Mouse (Mus musculus) inflammation-experienced regulatory T-cells (primary cell): Measurements from ENCODE around the gene Gm17655. TPM values are rescaled to one million over a fixed set of nuclear protein-coding genes. Genes with fewer than 3 reads are reported as not detected.

Source experiments
- polyA plus RNA-seq, 2 experiments: library from polyadenylated mRNA; unstranded; fragments of 100-300 nt; shearing (Covaris generic); gene quantifications; one replicate each; pipeline ENCODE4 v1.2.1; 2017

The Gm17655 gene
- polyA plus RNA-seq: 10 to 100 TPM; 10.9 to 11.1 TPM

GRCm38 (mm10) chr5:110072413-110072812 lies at the start of gene Gm17655:
Gene Gm17655 (minus strand): TSS chr5:110072513.

GRCm38 (mm10) chr5:110109991-110110441 lies 37.7 kb upstream of the Gm17655 start, which contains the start of gene Zfp605:
Gene Zfp605 (plus strand): TSS chr5:110110092.

GRCm38 (mm10) chr5:110107581-110108304 lies 35.4 kb upstream of the Gm17655 start, which contains the start of gene Gtpbp6:
Gene Gtpbp6 (minus strand): TSS chr5:110108197.

GRCm38 (mm10) chr5:110099656-110100580 lies 27.6 kb upstream of the Gm17655 start, which contains the start of gene Plcxd1:
Gene Plcxd1 (plus strand): TSS chr5:110099969.

GRCm38 (mm10) chr5:110094030-110094846 lies 21.9 kb upstream of the Gm17655 start, which contains the start of gene Gm35315:
Gene Gm35315 (minus strand): TSS chr5:110094420.

Other genes starting within 250 kb of the Gm17655 start
- 10 to 100 TPM; 18.8 to 31.4 TPM for gene Gm15446, start 149.1 kb downstream of the Gm17655 start, polyA plus RNA-seq
- 10 to 100 TPM; 18.5 to 19.0 TPM for gene Zfp932, start 76.0 kb downstream of the Gm17655 start, polyA plus RNA-seq
- gene Gm35315, start 21.9 kb upstream of the Gm17655 start, polyA plus RNA-seq: 1 to 10 TPM; 1.7 to 2.1 TPM
- 1 to 10 TPM; 2.1 to 2.6 TPM for gene Plcxd1, start 27.5 kb upstream of the Gm17655 start, polyA plus RNA-seq
- gene Gtpbp6, start 35.7 kb upstream of the Gm17655 start, polyA plus RNA-seq: 10 to 100 TPM; 57.5 to 92.5 TPM
- 1 to 10 TPM; 2.8 to 4.0 TPM for gene Zfp605, start 37.6 kb upstream of the Gm17655 start, polyA plus RNA-seq
- gene Chfr, start 63.3 kb upstream of the Gm17655 start, polyA plus RNA-seq: 10 to 100 TPM; 63.1 to 78.6 TPM
- 10 to 100 TPM; 30.3 to 30.8 TPM for gene Golga3, start 104.2 kb upstream of the Gm17655 start, polyA plus RNA-seq
- gene Ankle2, start 158.5 kb upstream of the Gm17655 start, polyA plus RNA-seq: 10 to 100 TPM; 52.2 to 60.1 TPM
- 10 to 100 TPM; 53.2 to 69.8 TPM for gene Pgam5, start 197.4 kb upstream of the Gm17655 start, polyA plus RNA-seq
- 1 to 10 TPM; 2.8 to 4.2 TPM for gene Pxmp2, start 213.7 kb upstream of the Gm17655 start, polyA plus RNA-seq
- 1 to 10 TPM; 3.2 to 3.9 TPM for gene Pole, start 213.8 kb upstream of the Gm17655 start, polyA plus RNA-seq